Mouse (Mus musculus) neural tube, embryonic 12.5 days (tissue): ENCODE results near the gene Gm49325. TPM values are rescaled to one million over a fixed set of nuclear protein-coding genes. Genes with fewer than 3 reads are reported as not detected.

ENCODE experiments used
- ATAC-seq: fragments of 200-750 bp; cut with Nextera tagmentation; 2 replicates; pipeline ENCODE4 v1.8.0; 2017; ENCODE audit warnings: low read depth, mild to moderate bottlenecking, moderate TSS enrichment, moderate library complexity; ENCODE audit not compliant: low FRiP score
- H3K27ac ChIP-seq: fragments of 300-500 bp; sonication (generic); 2 replicates; pipeline ENCODE4 v1.5.1; 2016
- H3K27me3 ChIP-seq: fragments of 300-500 bp; sonication (generic); replicated peaks from 2 replicates; pipeline ENCODE4 v1.6.1; 2016; ENCODE audit warnings: mild to moderate bottlenecking
- H3K36me3 ChIP-seq: fragments of 300-500 bp; sonication (generic); 2 replicates; pipeline ENCODE4 v1.6.1; 2016; ENCODE audit warnings: mild to moderate bottlenecking
- H3K4me1 ChIP-seq: fragments of 300-500 bp; sonication (generic); 2 replicates; pipeline ENCODE4 v1.6.1; 2016
- H3K4me2 ChIP-seq: fragments of 300-500 bp; sonication (generic); replicated peaks from 2 replicates; pipeline ENCODE4 v1.6.1; 2016; ENCODE audit warnings: mild to moderate bottlenecking
- H3K4me3 ChIP-seq: fragments of 300-500 bp; sonication (generic); 2 replicates; pipeline ENCODE4 v1.5.1; 2016
- H3K9ac ChIP-seq: fragments of 300-500 bp; sonication (generic); 2 replicates; pipeline ENCODE4 v1.6.1; 2016; ENCODE audit warnings: mild to moderate bottlenecking
- H3K9me3 ChIP-seq: fragments of 300-500 bp; sonication (generic); 2 replicates; pipeline ENCODE4 v1.6.1; 2016; ENCODE audit warnings: mild to moderate bottlenecking
- WGBS: fragments of 180-500 bp; shearing (Covaris S2); methylation state at CpG from one replicate; pipeline ENCODE4 v1.1.7; 2016; 5-methylcytosine and 5-hydroxymethylcytosine counted together
- polyA plus RNA-seq: library from polyadenylated mRNA; unstranded; fragments of >200 nt; fragmentation: Nextera tagmentation; extraction: Ambion mirVana; gene quantifications from 2 replicates; pipeline ENCODE4 v1.2.1, GENCODE M21; 2016

The Gm49325 gene
- polyA plus RNA-seq, 1 experiment from 2014 or later, result 7.6 TPM

GRCm38 (mm10) chr10:77616166-77616565, 10.2 kb downstream of the Gm49325 start:
- Histone ChIP-seq H3K4me2 (no peak overlapping the region), H3K4me3 (no peak overlapping the region), H3K36me3 (peaks cover 66% of the 10 kb centered on the region), H3K4me1 (no peaks in the 10 kb centered on the region), H3K27ac (no peak overlapping the region), H3K9me3 (no peaks in the 10 kb centered on the region), H3K27me3 (no peaks in the 10 kb centered on the region), H3K9ac (no peak overlapping the region)
- no peak for ATAC-seq
- WGBS, result 95% methylated on average over 9 of the region's 9 CpGs

GRCm38 (mm10) chr10:77616926-77617325, 10.9 kb downstream of the Gm49325 start:
- Histone ChIP-seq H3K27me3 (no peaks in the 10 kb centered on the region), H3K9ac (no peak overlapping the region), H3K36me3 (peaks cover 59% of the 10 kb centered on the region), H3K9me3 (no peaks in the 10 kb centered on the region), H3K4me2 (no peak overlapping the region), H3K4me1 (no peaks in the 10 kb centered on the region), H3K27ac (no peak overlapping the region), H3K4me3 (no peak overlapping the region)
- ATAC-seq, result no peak
- WGBS, result 88% methylated on average over 7 of the region's 7 CpGs

- no peaks in the 10 kb centered on the region for H3K27me3 ChIP-seq
- peak overlapping the region; percentile 94 for H3K4me3 ChIP-seq
- peak overlapping the region; percentile 95 for H3K9ac ChIP-seq
- H3K27ac ChIP-seq, result peak overlapping the region; percentile 46; the same call in 1 of the 2 replicates
- WGBS, result 80% methylated on average over 8 of the region's 8 CpGs
- H3K9me3 ChIP-seq, result no peaks in the 10 kb centered on the region
- peaks cover 21% of the 10 kb centered on the region for H3K4me1 ChIP-seq
- H3K36me3 ChIP-seq, result peaks cover 16% of the 10 kb centered on the region
- ATAC-seq, result no peak
- H3K4me2 ChIP-seq, result peak overlapping the region; percentile 80
These were observed 15.5 kb downstream of the Gm49325 start for GRCm38 (mm10) chr10:77621546-77621945.

GRCm38 (mm10) chr10:77622055-77622988, 16.3 kb downstream of the Gm49325 start, which contains the start of gene Ube2g2:
TSS of gene Ube2g2 (plus strand) at chr10:77622275.
- peak within 1 kb of the TSS; percentile 80 for H3K4me2 ChIP-seq
- ATAC-seq, result peak; percentile 91
- H3K9me3 ChIP-seq, result no peaks in the 10 kb centered on the region
- WGBS, result under 1% methylated on average over 96 of the region's 96 CpGs
- peaks cover 9% of the 10 kb centered on the region for H3K36me3 ChIP-seq
- no peaks in the 10 kb centered on the region for H3K27me3 ChIP-seq
- H3K4me3 ChIP-seq, result peak within 1 kb of the TSS; percentile 94
- peaks cover 21% of the 10 kb centered on the region for H3K4me1 ChIP-seq
- peak within 1 kb of the TSS; percentile 95 for H3K9ac ChIP-seq
- peak within 1 kb of the TSS; percentile 63 for H3K27ac ChIP-seq

GRCm38 (mm10) chr10:77623069-77623492, 17.1 kb downstream of the Gm49325 start:
- WGBS, result 7% methylated on average over 8 of the region's 8 CpGs
- Histone ChIP-seq H3K27ac (no peak overlapping the region), H3K27me3 (no peaks in the 10 kb centered on the region), H3K4me3 (peak overlapping the region; percentile 94), H3K9ac (peak overlapping the region; percentile 95), H3K4me2 (peak overlapping the region; percentile 80), H3K36me3 (0 out of 2 replicates have a peak, but pooled peaks cover 3% of the 10 kb centered on the region), H3K9me3 (no peaks in the 10 kb centered on the region), H3K4me1 (peaks cover 21% of the 10 kb centered on the region)
- ATAC-seq, result peak; percentile 52; the same call in 1 of the 2 replicates

- peak overlapping the region; percentile 80 for H3K4me2 ChIP-seq
- no peak overlapping the region for H3K27ac ChIP-seq
- no peaks in the 10 kb centered on the region for H3K27me3 ChIP-seq
- H3K9me3 ChIP-seq, result no peaks in the 10 kb centered on the region
- H3K4me1 ChIP-seq, result peaks cover 21% of the 10 kb centered on the region
- no peaks in the 10 kb centered on the region for H3K36me3 ChIP-seq
- H3K9ac ChIP-seq, result no peak overlapping the region
- H3K4me3 ChIP-seq, result peak overlapping the region; percentile 94; the same call in 1 of the 2 replicates
- WGBS, result 92% methylated on average over 10 of the region's 10 CpGs
- ATAC-seq, result no peak
These were observed 17.8 kb downstream of the Gm49325 start for GRCm38 (mm10) chr10:77623639-77624400.

- Histone ChIP-seq H3K36me3 (no peaks in the 10 kb centered on the region), H3K4me3 (no peak overlapping the region), H3K9me3 (no peaks in the 10 kb centered on the region), H3K27ac (no peak overlapping the region), H3K27me3 (no peaks in the 10 kb centered on the region), H3K4me2 (0 out of 2 replicates have a peak overlapping the region, but pooled peaks have one; percentile 5), H3K9ac (peak overlapping the region; percentile 26; the same call in 1 of the 2 replicates), H3K4me1 (peaks cover 21% of the 10 kb centered on the region)
- ATAC-seq, result no peak
- 83% methylated on average over 7 of the region's 7 CpGs for WGBS
These were observed 18.6 kb downstream of the Gm49325 start for GRCm38 (mm10) chr10:77624570-77624995.

- no peak for ATAC-seq
- WGBS, result 86% methylated on average over 7 of the region's 7 CpGs
These were observed 20.0 kb downstream of the Gm49325 start for GRCm38 (mm10) chr10:77626036-77626435.

GRCm38 (mm10) chr10:77626591-77626990, 20.6 kb downstream of the Gm49325 start:
- peaks cover 5% of the 10 kb centered on the region for H3K36me3 ChIP-seq
- no peaks in the 10 kb centered on the region for H3K27me3 ChIP-seq
- no peak overlapping the region for H3K4me3 ChIP-seq
- H3K27ac ChIP-seq, result no peak overlapping the region
- no peak overlapping the region for H3K4me2 ChIP-seq
- peaks cover 21% of the 10 kb centered on the region for H3K4me1 ChIP-seq
- no peak overlapping the region for H3K9ac ChIP-seq
- WGBS, result 78% methylated on average over 7 of the region's 7 CpGs
- ATAC-seq, result no peak
- no peaks in the 10 kb centered on the region for H3K9me3 ChIP-seq

More at GRCm38 (mm10) chr10:77626036-77626435, 20.0 kb downstream of the Gm49325 start:
- Histone ChIP-seq H3K9me3 (no peaks in the 10 kb centered on the region), H3K4me3 (no peak overlapping the region), H3K36me3 (no peaks in the 10 kb centered on the region; the same call in 1 of the 2 replicates), H3K27ac (no peak overlapping the region), H3K9ac (no peak overlapping the region), H3K27me3 (no peaks in the 10 kb centered on the region), H3K4me1 (peaks cover 21% of the 10 kb centered on the region), H3K4me2 (no peak overlapping the region)

- 53% methylated on average over 2 of the region's 2 CpGs for WGBS
- no peaks in the 10 kb centered on the region for H3K9me3 ChIP-seq
- H3K9ac ChIP-seq, result no peak overlapping the region
- H3K4me2 ChIP-seq, result no peak overlapping the region
- no peaks in the 10 kb centered on the region for H3K27me3 ChIP-seq
- no peak overlapping the region for H3K27ac ChIP-seq
- H3K4me3 ChIP-seq, result no peak overlapping the region
- peaks cover 21% of the 10 kb centered on the region for H3K4me1 ChIP-seq
- H3K36me3 ChIP-seq, result peaks cover 12% of the 10 kb centered on the region
- peak; percentile 76 for ATAC-seq
These were observed 21.5 kb downstream of the Gm49325 start for GRCm38 (mm10) chr10:77627497-77627896.

GRCm38 (mm10) chr10:77629163-77629562, 23.2 kb downstream of the Gm49325 start:
- H3K9me3 ChIP-seq, result no peaks in the 10 kb centered on the region
- peaks cover 12% of the 10 kb centered on the region for H3K4me1 ChIP-seq
- no peak overlapping the region for H3K4me3 ChIP-seq
- no peaks in the 10 kb centered on the region for H3K27me3 ChIP-seq
- no peak overlapping the region for H3K27ac ChIP-seq
- H3K4me2 ChIP-seq, result no peak overlapping the region
- WGBS, result 85% methylated on average over 3 of the region's 3 CpGs
- H3K36me3 ChIP-seq, result peaks cover 23% of the 10 kb centered on the region
- ATAC-seq, result no peak
- H3K9ac ChIP-seq, result no peak overlapping the region

- H3K9ac ChIP-seq, result no peak overlapping the region
- no peak overlapping the region for H3K27ac ChIP-seq
- 92% methylated on average over 1 of the region's 1 CpGs for WGBS
- H3K9me3 ChIP-seq, result no peaks in the 10 kb centered on the region
- peaks cover 4% of the 10 kb centered on the region; the same call in 1 of the 2 replicates for H3K4me1 ChIP-seq
- no peak overlapping the region for H3K4me3 ChIP-seq
- peaks cover 26% of the 10 kb centered on the region for H3K36me3 ChIP-seq
- ATAC-seq, result no peak
- H3K4me2 ChIP-seq, result no peak overlapping the region
- no peaks in the 10 kb centered on the region for H3K27me3 ChIP-seq
These were observed 24.0 kb downstream of the Gm49325 start for GRCm38 (mm10) chr10:77629970-77630369.
